Mouse (Mus musculus) heart, embryonic 14.5 days (tissue): ENCODE results near the gene Msln. TPM values are rescaled to one million over a fixed set of nuclear protein-coding genes. Genes with fewer than 3 reads are reported as not detected.
A peak's percentile ranks its signal among the peaks of the same experiment; 100 is the strongest.

ENCODE experiments used
- ATAC-seq: fragments of 200-750 bp; cut with Nextera tagmentation; 2 replicates; pipeline ENCODE4 v1.8.0; 2017; ENCODE audit warnings: low read depth, moderate TSS enrichment; ENCODE audit not compliant: insufficient number of reproducible peaks, insufficient read depth, low FRiP score
- H3K27ac ChIP-seq, 2 experiments: fragments of 200-500 bp in 1 of 2; fragments of 300-500 bp in 1 of 2; sonication (generic) in 1 of 2; replicated peaks in 1 of 2; 2 replicates each; pipeline ENCODE4 v1.5.1; 2012 to 2014; ENCODE audit warnings: low read depth in 2 of 2, low read length in 2 of 2, control low read depth in 1 of 2, mild to moderate bottlenecking in 1 of 2, mixed read lengths in 1 of 2; ENCODE audit not compliant: control insufficient read depth in 1 of 2, insufficient read depth in 1 of 2
- H3K27me3 ChIP-seq: fragments of 300-500 bp; sonication (generic); 2 replicates; pipeline ENCODE4 v1.6.1; 2014; ENCODE audit warnings: mild to moderate bottlenecking, low read length, control low read depth; ENCODE audit not compliant: control insufficient read depth, insufficient read depth
- H3K36me3 ChIP-seq: fragments of 300-500 bp; sonication (generic); 2 replicates; pipeline ENCODE4 v1.6.1; 2014; ENCODE audit warnings: mild to moderate bottlenecking, control low read depth, low read length, mixed read lengths; ENCODE audit not compliant: control insufficient read depth, insufficient read depth
- H3K4me1 ChIP-seq, 2 experiments: fragments of 200-500 bp in 1 of 2; fragments of 300-500 bp in 1 of 2; sonication (generic) in 1 of 2; 2 replicates each; pipeline ENCODE4 v1.6.1; 2012 to 2014; ENCODE audit warnings: low read length in 2 of 2, control low read depth in 1 of 2, mixed read lengths in 1 of 2; ENCODE audit not compliant: control insufficient read depth in 2 of 2, insufficient read depth in 2 of 2
- H3K4me2 ChIP-seq: fragments of 300-500 bp; sonication (generic); 2 replicates; pipeline ENCODE4 v1.6.1; 2014; ENCODE audit warnings: mild to moderate bottlenecking, low read length
- H3K4me3 ChIP-seq, 2 experiments: fragments of 200-500 bp in 1 of 2; fragments of 300-500 bp in 1 of 2; sonication (generic) in 1 of 2; 2 replicates each; pipeline ENCODE4 v1.5.1; 2012 to 2014; ENCODE audit warnings: low read length in 2 of 2, mild to moderate bottlenecking in 2 of 2, control low read depth in 1 of 2, low read depth in 1 of 2, moderate library complexity in 1 of 2; ENCODE audit not compliant: control insufficient read depth in 1 of 2, insufficient read depth in 1 of 2
- H3K9ac ChIP-seq: fragments of 300-500 bp; sonication (generic); 2 replicates; pipeline ENCODE4 v1.6.1; 2014; ENCODE audit warnings: mild to moderate bottlenecking, low read length
- H3K9me3 ChIP-seq: fragments of 300-500 bp; sonication (generic); 2 replicates; pipeline ENCODE4 v1.6.1; 2016; ENCODE audit warnings: low read length, control low read depth; ENCODE audit not compliant: control insufficient read depth
- WGBS: fragments of 180-500 bp; shearing (Covaris S2); extraction: QIAGEN DNeasy Blood & Tissue Kit; methylation state at CpG from one replicate; pipeline ENCODE4 v1.1.7; 2014; 5-methylcytosine and 5-hydroxymethylcytosine counted together
- polyA plus RNA-seq: library from polyadenylated mRNA; unstranded; fragments of >200 nt; fragmentation: Nextera tagmentation; extraction: Ambion mirVana; gene quantifications from 2 replicates; pipeline ENCODE4 v1.2.1, GENCODE M21; 2014

Gene Msln
- polyA plus RNA-seq, 1 experiment from 2014 or later: 31.9 TPM

DNA sequence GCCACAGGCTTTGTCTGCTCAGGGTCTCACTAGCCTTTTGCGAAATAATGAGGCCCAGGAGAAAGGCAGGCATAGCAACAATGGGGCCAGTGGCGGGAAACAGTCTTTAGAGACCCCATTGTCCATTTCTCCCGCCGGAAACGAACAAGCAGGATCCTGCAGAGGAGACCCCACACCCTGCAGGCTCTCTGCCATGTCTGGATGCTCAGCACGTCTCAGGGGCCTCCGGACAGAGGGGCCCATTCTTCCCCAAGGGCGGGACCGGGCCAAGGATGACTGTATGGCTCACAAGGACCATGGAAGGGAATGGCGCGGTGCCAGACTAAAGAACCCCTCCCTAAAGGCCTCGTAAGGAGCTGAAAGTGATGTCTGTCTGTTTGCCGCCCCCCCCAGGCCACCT lies 40.0 kb upstream of the Msln start:
- Histone ChIP-seq H3K4me1 (peaks cover 21 to 36% of the 10 kb centered on the region in 2 experiments), H3K9ac (no peak overlapping the region), H3K27me3 (no peaks in the 10 kb centered on the region), H3K27ac (no peak overlapping the region), H3K4me2 (no peak overlapping the region), H3K9me3 (no peaks in the 10 kb centered on the region), H3K4me3 (no peak overlapping the region), H3K36me3 (peaks cover 11% of the 10 kb centered on the region)
- WGBS: 81% methylated on average over 13 of the region's 13 CpGs
- no peak for ATAC-seq

DNA sequence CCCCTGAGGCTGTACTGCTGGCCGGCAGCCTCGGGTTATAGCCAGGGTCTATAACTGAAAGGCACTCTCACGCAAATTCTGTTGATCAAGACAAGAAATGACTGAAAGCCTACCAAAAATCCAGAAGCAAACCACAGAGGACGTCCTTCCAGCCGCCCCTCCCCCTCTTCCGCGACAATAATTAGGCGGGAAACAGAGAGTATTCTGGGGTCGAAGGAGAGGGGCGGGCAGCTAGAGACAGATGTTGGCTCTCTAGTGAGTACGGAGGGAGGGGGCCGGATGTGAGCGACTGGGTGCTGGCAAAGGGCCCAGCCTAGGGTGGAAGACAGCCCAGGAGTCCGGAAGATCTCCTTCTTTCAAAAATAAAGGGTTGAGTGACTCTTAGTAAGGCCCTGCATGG lies 38.4 kb upstream of the Msln start, which contains the start of gene Fam173a:
Gene Fam173a (minus strand): TSS at position 287 of the 400 bp plus-strand sequence.
- Histone ChIP-seq H3K9me3 (no peaks in the 10 kb centered on the region), H3K27ac (peak within 1 kb of the TSS; percentile 93 to 95), H3K4me2 (peak within 1 kb of the TSS; percentile 76), H3K9ac (peak within 1 kb of the TSS; percentile 84), H3K36me3 (peaks cover 24% of the 10 kb centered on the region), H3K4me3 (peak within 1 kb of the TSS; percentile 76 to 80), H3K4me1 (peaks cover 21 to 36% of the 10 kb centered on the region in 2 experiments), H3K27me3 (no peaks in the 10 kb centered on the region)
- peak; percentile 65 for ATAC-seq
- WGBS: under 1% methylated on average over 13 of the region's 14 CpGs

DNA sequence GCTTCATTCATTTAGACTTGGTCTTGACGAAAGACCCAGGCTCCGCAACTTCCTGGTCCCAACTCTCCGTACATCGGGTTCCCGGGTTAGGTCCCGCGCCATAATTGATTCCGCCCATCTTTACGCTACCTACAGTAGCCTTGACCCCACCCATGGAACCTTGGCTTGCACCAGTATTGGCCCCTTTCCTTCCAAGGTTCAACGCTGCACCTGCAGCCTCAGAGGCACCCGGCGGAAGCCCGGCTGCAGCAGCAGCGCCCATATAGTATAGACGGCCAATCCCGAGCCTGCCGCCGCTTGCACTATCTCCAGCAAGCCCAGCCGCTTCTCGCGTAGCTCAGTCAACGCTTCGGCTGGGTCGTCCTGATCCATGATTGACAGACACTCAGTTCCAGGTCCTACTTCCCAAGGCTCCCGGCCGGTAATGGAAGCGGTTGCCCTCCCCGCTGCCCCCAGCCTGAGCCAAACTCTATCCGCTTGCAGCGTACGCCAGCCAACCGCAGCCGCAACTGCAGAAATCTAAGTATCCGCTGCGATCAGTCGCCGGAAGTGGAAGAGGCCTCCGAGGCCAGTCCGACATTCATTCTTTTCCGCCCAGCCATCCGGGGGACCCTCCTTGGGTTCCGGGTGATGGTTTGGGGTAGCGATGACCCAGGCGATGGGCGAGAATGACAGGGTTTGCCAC lies 37.8 kb upstream of the Msln start:
- H3K27me3 ChIP-seq: no peaks in the 10 kb centered on the region
- peaks cover 19 to 32% of the 10 kb centered on the region in 2 experiments for H3K4me1 ChIP-seq
- under 1% methylated on average over 45 of the region's 45 CpGs for WGBS
- H3K36me3 ChIP-seq: peaks cover 30% of the 10 kb centered on the region
- H3K4me2 ChIP-seq: peak overlapping the region; percentile 76
- ATAC-seq: peak; percentile 50
- peak overlapping the region; percentile 76 to 80 for H3K4me3 ChIP-seq
- no peaks in the 10 kb centered on the region for H3K9me3 ChIP-seq
- H3K9ac ChIP-seq: peak overlapping the region; percentile 84
- peak overlapping the region; percentile 93 to 95 for H3K27ac ChIP-seq

DNA sequence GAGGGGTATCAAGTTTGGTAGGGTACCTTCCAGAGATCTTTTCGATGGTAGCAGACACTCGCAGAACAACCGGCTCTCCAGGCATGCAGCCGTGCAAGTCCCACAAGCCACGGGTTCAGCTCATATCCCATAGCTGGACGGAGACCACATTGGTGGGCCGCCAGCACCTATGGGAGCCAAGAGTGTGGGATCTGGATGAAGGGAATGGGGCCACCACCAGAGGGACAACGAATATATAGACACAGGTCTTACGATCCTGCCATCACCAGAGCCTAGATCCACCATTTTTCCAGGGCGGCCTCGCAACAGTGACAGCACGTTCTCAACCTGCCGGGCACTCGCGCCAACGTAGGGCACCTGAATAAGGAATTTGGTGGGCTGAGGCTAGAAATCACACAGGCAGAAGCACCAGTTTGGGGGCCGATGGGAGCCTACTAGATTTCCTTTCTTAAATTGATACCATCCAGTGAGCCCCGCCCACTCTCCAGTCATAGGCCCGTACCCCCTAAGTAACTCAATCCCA lies 37.2 kb upstream of the Msln start:
- Histone ChIP-seq H3K4me3 (peak overlapping the region; percentile 76 to 80), H3K36me3 (peaks cover 30% of the 10 kb centered on the region), H3K9me3 (no peaks in the 10 kb centered on the region), H3K27me3 (no peaks in the 10 kb centered on the region), H3K4me1 (peaks cover 19 to 29% of the 10 kb centered on the region in 2 experiments), H3K9ac (peak overlapping the region; percentile 84), H3K4me2 (peak overlapping the region; percentile 76), H3K27ac (peak overlapping the region in 1 of 2 experiments; percentile 93; a peak in 2 of 4 replicates)
- 28% methylated on average over 19 of the region's 19 CpGs for WGBS
- no peak for ATAC-seq

DNA sequence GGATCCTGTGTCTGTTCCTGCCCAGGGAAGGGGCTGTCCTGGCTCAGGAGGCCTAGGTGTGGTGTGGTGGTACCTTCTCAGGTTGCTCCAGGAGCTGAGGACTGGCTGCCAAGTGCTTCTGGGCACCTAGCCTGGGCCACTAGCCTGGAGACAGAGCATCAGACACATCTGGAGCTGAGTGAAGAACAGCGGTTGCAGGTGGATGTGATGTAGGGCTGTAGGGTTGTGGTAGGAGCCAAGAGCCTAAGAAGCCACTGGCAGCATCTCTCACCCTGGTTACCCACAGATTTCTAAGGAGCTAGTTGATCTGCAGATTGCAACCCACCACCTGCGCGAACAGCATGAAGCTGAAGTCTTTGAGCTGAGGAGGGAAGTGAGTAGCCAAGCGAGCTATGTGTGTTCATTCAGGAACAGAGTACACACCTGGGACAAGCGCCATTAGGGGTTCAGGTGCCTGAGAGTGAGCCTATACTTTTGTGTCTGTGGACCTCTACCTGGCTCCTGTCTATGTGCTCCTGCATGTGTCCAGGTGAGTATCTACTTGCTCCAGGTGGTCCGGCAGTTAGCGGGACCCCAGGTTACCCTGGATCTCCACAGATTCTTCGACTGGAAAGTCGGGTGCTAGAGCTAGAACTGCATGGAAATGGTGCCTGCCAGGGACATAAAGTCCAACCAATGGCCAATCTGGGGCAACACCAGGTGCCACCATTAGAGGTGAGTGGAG lies 32.8 kb upstream of the Msln start:
- Histone ChIP-seq H3K4me1 (peaks cover 13 to 33% of the 10 kb centered on the region in 2 experiments), H3K4me2 (no peak overlapping the region), H3K27me3 (no peaks in the 10 kb centered on the region), H3K4me3 (no peak overlapping the region), H3K9ac (no peak overlapping the region), H3K9me3 (no peaks in the 10 kb centered on the region), H3K27ac (no peak overlapping the region), H3K36me3 (peaks cover 53% of the 10 kb centered on the region)
- ATAC-seq: no peak
- WGBS: 93% methylated on average over 9 of the region's 9 CpGs

DNA sequence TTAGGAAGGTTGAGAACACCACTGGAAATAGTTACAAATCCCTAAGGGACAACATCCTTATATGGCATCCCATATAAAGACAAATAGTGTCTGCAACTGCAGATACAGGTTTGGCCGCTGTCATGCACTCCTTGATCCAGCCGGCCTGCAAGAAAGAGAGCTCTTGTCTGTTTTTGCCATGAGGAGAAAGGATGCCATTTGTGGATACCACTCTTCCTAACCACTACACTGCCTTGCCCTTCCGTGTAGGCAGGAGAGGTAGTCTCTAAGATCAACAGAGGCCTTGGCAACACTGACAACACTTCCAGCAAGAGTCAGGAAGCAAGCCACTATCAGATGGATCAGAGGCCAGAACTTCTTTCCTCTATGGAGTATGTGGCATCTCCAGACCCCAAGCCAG lies 32.1 kb upstream of the Msln start, which contains the start of gene Ccdc78:
Gene Ccdc78 (plus strand): TSS at position 301 of the 400 bp plus-strand sequence.
- peak within 1 kb of the TSS; percentile 86 for H3K4me2 ChIP-seq
- WGBS: 79% methylated on average over 3 of the region's 3 CpGs
- H3K9ac ChIP-seq: peak within 1 kb of the TSS; percentile 83
- no peaks in the 10 kb centered on the region for H3K27me3 ChIP-seq
- H3K27ac ChIP-seq: peak within 1 kb of the TSS; percentile 78 to 96
- H3K4me3 ChIP-seq: peak within 1 kb of the TSS; percentile 60 to 92
- no peaks in the 10 kb centered on the region for H3K9me3 ChIP-seq
- no peak for ATAC-seq
- peaks cover 11 to 28% of the 10 kb centered on the region in 2 experiments for H3K4me1 ChIP-seq
- H3K36me3 ChIP-seq: peaks cover 59% of the 10 kb centered on the region

DNA sequence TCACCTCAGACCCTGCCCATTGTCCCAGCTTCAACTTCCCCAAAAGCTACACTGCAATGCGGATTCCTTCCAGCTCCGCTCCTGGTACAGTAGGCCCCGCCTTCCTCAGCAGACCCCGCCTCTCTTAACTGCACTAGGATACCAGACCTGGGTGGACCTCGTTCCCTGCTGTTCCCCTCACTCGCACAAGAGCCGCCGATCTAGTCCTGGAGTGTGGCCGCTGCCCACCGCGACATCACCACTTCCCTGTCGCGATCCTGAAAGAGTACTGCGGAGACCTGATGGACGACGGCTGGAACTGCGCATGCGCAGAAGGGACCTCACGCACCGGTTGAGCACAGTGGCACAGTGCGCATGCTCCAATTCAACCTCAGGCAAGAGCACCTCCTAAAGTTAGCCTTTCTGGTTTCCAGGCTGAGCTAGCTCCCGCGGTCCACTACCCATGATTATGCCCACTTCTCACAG lies 31.1 kb upstream of the Msln start, which contains the start of gene Haghl:
Gene Haghl (minus strand): TSS at position 393 of the 465 bp plus-strand sequence.
- WGBS: under 1% methylated on average over 23 of the region's 23 CpGs
- H3K27ac ChIP-seq: peak within 1 kb of the TSS; percentile 78 to 96
- ATAC-seq: peak; percentile 74
- peak within 1 kb of the TSS; percentile 83 for H3K9ac ChIP-seq
- H3K4me2 ChIP-seq: peak within 1 kb of the TSS; percentile 86
- peaks cover 67% of the 10 kb centered on the region for H3K36me3 ChIP-seq
- peaks cover 9 to 22% of the 10 kb centered on the region in 2 experiments for H3K4me1 ChIP-seq
- peak within 1 kb of the TSS; percentile 60 to 92 for H3K4me3 ChIP-seq
- no peaks in the 10 kb centered on the region for H3K27me3 ChIP-seq
- H3K9me3 ChIP-seq: no peaks in the 10 kb centered on the region
